In genomic region chr17:26935027-26935426, GRCm38 (mm10) we compare ENCODE assay signal across 12 mouse cellular contexts.
"Had no signal": no experiment of that assay in that cellular context is flagged by ENCODE, and none has a peak within 500 bp of the region (broad histone marks: within the 10 kb centered on the region; RNA-seq: fewer than 3 reads in every experiment).

No protein-coding gene starts in this region.

- H3K4me3 ChIP-seq: limb, embryonic 15.5 days; liver, embryonic 12.5 days; neural tube, embryonic 12.5 days; stomach, embryonic 15.5 days had no signal

- H3K4me2 ChIP-seq: limb, embryonic 15.5 days; lung, embryonic 14.5 days; neural tube, embryonic 12.5 days had no signal

- DNase-seq: kidney, adult 8-10 months; layer of hippocampus, postnatal 36 days; lung, embryonic 14.5 days; lung, postnatal 10 days; lung, postnatal 4 days; right cerebral cortex, postnatal 14 days; thymus, postnatal 4 days had no signal

- H3K9ac ChIP-seq: limb, embryonic 15.5 days; liver, embryonic 12.5 days; lung, embryonic 14.5 days; neural tube, embryonic 12.5 days; stomach, embryonic 15.5 days had no signal

- H3K27me3 ChIP-seq: limb, embryonic 15.5 days; liver, embryonic 12.5 days; neural tube, embryonic 12.5 days; stomach, embryonic 15.5 days had no signal

- H3K27ac ChIP-seq: limb, embryonic 15.5 days; liver, embryonic 12.5 days; neural tube, embryonic 12.5 days; stomach, embryonic 15.5 days had no signal

- ATAC-seq: intestine, postnatal 0 days; liver, embryonic 12.5 days had no signal

- H3K9me3 ChIP-seq: limb, embryonic 15.5 days; liver, embryonic 12.5 days; neural tube, embryonic 12.5 days; stomach, embryonic 15.5 days had no signal
